Mouse (Mus musculus): ENCODE measurements around the gene Gba2.
A peak's percentile ranks its signal among the peaks of the same experiment; 100 is the strongest.

Gba2 gene

DNA sequence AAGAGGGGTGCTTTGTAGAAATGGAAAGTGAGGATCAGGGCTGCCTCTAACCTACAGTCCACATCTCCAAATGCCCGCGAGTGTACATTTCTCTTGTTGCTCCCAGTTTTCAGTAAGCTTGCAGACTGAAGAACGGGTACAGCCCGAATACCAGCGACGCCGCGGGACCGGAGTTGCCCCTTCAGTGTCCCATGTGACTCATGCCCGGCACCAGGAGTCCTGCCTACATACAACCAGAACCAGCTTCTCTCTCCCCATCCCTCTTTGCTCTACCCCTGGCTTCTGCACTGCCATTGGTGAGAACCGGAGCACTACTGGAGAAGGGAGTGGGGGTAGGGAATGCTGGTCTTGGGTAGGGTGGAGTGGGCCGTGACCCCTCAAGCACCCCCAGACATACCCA is 2.7 kb upstream of the Gba2 start:
- DNase-seq (ENCODE audit: low spot score in 2 of 2): no peak

DNA sequence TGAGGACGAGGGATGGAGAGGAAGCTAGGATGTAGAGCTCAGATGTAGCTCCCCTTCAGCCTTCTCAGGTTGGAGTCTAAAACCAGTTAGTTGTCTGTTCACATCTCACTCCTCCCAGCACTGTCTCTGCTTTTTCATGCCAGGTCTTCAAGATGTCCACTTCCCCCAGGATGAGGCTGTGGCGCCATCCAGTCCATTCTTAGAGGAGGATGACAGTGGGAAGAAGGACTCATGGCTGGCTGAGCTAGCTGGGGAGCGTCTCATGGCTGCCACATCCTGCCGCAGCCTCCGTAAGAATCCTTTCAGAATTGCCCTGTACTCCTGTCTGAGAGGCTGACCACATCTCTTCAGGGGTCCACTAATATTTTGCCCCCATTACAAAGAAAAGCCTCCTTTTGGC is 2.0 kb upstream of the Gba2 start:
- DNase-seq (ENCODE audit: low spot score in 2 of 2): no peak

DNA sequence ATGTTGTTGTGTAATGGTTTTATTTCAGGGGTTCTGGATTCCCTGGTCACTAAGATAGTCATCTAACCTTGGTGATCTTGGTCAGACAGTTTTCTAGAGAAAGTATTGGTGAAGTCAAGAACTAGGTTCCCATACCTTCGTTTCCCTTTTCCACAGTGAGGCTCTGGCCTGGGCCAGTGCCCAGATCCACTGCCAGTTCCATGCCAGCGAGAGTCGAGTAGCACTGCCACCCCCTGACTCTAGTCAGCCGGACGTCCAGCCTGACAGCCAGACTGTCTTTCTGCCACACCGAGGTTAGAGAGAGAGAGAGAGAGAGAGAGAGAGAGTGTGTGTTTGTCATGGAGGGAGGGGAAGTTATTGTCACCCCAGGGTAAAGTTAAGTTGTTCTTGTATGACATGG is 1.1 kb upstream of the Gba2 start:
- no peak for DNase-seq (ENCODE audit: low spot score in 2 of 2)

DNA sequence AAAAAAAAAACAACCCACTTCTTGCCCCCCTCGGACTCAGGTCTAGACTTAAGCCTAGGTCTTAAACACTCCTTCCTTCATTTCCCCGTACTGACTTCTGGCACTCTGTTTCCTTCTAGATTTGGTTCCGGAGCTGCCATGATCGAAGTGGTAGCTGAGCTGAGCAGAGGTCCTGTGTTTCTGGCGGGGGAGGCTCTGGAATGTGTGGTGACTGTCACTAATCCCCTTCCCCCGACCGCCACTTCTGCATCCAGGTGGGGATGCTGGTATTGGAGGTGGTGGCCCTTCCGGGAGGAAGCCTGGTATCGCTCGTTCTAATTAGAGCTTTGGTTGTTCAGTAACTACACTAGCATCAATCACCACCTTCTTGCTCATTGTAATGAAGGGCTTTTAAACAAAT is 583 bp upstream of the Gba2 start:
- DNase-seq (ENCODE audit: low spot score in 2 of 2): no peak

DNA sequence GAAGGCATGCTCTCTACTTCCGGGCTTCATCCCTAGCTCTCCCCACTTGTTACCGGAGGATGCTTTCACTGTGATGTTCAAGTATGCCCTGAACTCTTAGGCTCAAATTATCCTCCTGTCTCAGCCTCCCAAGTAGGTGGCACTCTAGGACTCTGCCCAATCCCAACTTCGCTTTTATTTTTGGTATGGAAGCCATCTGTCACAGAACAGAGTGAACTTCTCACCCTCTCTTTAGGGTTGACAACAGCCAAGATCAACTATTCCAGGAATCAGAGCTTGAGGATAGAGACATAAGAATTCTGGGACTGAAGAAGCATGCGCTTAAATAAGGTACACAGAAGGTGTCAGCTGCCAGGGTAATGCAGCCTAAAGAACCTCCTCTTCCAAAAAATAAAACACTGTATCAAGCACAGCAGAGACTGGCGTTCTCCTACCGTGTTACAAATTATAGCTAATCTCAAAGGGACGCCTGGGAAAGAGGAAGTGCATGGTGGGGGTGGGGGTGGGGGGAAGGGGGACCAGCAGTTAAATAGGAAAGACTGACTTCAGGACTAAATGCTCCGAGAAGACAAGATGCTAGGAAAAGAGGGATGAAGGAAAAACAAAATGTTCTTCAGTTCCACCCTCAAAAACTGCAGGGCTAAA is 1.3 kb downstream of the Gba2 start:
- DNase-seq (ENCODE audit: low spot score in 2 of 2): no peak

DNA sequence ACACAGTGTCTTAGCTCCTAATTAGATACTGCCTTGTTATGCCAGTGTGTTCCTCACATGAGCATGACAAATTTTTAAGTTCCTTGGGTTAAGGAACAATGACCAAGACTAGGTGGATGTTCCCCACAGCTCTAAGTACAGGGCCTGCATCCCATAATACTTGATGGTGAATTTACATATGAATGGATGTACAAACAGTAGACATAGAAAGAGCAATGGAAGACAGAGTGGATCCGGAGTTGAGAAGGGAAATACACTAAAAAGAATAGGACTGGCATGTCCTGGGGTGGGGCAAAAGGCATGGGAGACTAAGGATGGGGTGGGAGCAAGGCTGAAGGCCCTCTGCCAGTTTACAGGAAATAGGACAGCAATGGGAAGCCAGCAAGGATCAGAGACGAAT is 3.3 kb downstream of the Gba2 start:
- no peak for DNase-seq (ENCODE audit: low spot score in 2 of 2)

DNA sequence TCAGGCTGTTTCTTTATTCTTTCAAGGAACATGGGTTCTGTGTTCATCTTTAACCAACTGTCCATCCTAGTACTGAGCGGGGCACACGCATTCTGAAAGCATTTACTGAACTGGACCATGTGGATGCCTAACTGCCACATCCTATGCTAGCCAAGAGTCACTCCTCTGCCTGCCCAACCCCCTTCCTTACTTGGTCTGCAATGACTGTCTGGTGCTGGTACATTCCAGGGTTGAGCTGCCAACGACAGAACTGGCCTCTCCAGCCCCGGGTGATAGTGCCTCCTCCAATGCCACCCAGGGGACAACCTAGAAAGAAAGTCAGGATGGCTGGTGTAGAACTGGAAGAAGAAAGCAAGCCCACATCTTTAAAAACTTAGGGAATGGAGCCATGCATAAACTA is 5.1 kb downstream of the Gba2 start:
- no peak for DNase-seq (ENCODE audit: low spot score in 2 of 2)

DNA sequence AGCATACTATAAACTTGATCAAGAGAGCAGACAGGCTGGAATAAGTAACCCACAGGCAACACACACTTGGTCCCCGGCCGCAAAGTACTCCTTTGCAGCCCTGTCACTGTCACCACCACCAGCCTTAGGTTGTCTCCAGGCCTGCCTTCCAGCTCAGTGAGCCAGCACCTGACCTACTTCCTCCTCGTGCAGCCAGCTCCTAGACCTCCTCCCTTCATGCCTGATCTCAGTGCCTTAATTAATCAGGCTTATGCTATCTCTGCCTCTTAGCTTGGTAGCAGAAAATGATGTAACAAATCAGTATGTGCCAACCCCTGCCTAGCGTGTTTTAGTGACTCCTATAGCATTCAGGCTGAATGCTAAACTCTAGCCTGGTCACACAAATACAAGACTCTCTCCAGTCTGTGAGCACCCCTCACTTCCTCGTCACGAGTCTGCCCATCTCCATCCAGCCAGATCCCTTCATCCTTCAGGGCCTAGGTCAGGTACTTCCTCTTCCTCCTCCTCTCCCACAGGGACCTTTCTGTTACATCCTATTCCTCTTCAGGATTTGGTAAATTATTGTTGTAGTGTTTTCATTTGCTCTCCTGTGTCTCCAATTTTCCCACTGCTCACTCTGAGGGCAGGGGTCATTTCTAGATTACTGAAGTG is 7.2 kb downstream of the Gba2 start:
- no peak for DNase-seq (ENCODE audit: low spot score in 2 of 2)

DNA sequence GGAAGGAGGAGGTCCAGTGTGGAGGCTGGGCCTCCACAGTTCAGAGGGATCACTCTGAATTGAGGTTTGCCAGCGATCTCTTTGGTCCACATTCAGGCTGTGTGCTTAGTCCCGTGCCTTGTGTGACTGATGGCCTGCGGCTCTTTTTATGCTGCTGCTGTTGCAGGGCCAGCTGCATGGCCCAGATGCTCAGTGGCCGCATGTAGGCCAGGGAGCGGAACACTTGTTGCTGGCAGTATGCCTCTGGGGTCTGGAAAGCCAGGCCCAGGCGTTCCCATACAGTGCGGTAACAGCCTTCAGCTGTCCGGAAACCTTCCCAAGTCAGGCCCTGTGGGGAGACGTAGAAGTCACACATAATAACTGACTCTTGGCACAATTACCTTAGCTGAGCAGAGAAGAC is 11.5 kb downstream of the Gba2 start:
- DNase-seq (ENCODE audit: low spot score in 2 of 2): no peak

DNA sequence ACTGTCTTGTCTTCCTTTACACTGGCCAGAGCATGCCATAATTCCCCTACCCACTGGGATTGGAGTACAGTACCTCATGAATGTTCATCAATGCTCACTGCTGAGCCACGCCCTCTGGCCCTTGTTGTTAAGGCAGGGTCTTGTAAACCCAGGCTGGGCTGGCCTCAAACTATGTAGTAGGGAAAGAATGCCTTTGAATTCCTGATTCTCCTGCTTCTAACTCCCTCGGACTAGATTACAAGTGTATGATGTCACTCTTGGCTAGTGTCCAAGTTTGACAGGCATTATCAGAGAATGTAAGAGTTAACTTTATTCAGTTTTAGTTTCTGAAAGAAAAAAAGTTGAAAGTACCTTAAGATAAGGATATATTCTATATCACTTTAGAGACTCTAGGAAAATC is 14.4 kb downstream of the Gba2 start:
- no peak for DNase-seq (ENCODE audit: low spot score in 2 of 2)

DNA sequence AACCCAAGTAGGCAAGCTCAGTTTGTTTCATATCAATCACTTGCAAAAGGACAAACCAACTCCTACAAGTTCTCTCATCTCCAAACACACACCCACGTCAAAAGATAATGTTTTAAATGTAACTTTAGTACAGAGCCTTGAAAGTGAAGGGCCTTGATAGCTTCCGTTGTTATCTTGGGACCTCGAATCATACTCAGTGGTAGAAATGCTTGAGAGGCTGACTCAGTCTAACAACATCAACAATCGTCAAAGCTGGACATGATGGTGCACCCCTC is 15.1 kb downstream of the Gba2 start:
- DNase-seq (ENCODE audit: low spot score in 2 of 2): no peak

DNA sequence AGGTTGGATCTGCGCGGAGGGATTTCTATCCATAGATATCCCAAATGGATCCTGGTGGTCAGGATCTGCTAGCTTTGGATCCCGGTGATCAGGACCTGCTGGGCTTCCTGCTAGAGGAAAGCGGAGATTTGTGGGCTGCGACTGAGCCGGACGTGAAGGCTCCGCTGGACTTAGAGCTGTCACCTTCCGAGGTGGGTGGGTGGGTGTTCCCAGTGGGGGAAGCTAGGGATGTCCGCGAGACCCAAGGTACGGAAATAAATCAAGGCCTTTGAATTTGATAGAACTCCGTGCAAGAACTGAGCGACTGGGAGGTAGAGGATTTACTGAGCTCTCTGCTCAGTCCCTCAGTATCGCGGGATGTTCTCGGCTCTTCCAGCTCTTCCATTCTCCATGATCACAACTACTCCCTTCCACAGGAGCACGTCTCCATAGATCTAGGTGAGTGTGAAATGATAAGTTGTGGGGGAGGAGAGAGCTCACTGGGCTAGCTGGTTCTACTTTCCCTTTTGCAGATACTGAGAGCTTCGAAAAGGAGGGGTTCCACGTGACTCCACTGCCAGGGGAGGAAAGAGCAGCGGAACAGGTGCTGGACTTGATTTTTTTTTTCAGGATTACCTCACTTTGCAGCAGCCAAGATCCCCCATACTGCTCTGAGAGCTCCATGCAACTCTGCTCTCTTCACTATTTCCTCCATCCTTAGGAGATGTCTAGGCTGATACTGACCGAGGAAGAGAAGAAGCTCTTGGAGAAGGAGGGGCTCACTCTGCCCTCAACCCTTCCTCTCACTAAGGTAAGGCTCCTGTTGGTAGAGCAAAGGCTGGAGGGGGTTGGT is 15.7 kb downstream of the Gba2 start:
- no peak for DNase-seq (ENCODE audit: low spot score in 2 of 2)

DNA sequence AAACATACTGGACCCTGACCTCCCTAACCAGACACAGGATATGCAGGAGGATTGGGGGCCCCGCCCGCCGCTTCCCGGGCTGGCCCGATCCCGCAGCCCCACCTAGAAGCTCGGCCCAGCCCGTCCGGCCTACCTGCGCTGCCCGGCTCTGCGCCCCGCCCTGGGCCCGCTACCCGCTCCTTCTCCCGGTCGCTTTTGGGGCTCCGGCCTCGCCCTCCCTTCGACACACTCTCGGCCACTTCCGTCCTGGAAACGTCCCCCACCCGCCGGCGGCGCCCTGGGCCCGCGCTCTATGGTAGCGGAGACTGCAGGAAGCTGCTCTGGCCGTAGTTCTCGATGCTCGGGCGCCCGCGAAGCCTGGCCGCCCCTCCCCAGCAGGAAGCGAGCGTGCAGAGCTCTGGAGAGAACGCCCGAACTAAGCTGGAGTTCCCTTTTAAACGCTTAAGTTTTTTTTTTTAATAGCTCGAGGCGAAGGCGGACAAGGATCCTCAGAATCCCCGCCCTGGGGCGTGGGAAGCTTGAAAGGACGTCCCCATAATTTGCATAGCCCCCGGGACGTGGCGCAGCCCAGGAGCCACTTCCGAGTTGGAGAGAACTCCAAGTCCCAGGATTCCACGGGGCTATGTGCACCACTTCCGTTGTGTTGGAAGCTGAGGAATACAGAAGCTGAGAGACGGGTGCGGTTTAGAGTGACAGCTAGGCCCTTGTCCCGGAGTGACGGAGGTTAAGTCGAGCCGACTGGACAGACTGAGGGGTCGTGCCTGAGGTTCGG is 16.5 kb downstream of the Gba2 start, which contains the start of the genes Creb3 and Tln1:
Gene Creb3 (plus strand): TSS at position 336 of the 772 bp plus-strand sequence.
Gene Tln1 (minus strand): TSS at position 695 of the 772 bp plus-strand sequence.
- DNase-seq (ENCODE audit: low spot score in 2 of 2): peak; percentile 89 to 90

DNA sequence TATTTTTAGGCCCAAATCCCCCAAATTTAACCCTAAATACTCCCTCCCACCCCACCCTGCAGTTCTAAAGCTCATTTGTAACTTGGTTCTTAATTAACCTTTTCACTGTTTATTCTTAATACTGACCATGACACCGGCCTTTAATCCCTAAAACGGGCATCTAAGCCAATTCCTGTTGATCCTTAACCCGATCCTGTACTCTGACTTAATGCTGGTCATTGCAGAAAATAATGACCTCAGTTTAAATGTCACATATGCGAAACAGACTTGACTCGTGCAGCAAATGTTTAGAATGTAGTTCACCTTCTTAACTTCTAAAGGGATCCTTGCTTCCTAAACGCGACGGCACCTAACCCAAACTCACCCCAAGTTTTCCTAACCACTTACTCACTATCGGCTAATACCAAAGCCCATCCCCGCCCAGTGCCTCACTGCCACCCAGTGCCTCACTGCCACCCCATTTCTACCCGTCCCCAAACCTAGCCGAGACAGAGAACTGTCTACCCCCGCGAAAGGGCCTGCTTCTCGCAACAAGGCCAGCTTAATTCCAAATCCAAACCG is 17.2 kb downstream of the Gba2 start:
- DNase-seq (ENCODE audit: low spot score in 2 of 2): no peak

DNA sequence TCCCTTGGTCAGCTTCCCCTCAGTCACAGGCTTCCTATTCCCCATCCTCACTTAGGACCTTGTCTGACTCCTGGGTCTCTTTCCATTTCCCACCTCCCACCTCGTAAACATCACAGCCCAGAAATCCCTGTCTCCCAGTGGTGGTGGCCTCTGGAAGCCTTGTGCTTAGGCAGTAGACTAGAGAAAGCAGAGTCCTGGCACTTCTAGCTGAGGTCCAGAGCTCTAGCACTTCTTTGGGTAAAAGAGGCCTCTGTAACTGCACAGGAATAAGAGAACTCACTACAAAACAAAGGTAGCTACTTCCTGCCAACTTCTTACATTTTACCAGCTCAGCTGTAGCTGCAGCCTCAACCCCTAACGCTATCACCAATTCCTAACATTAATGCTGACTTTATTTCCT is 17.7 kb downstream of the Gba2 start:
- peak in 1 of 2 experiments; percentile 22 for DNase-seq (ENCODE audit: low spot score in 2 of 2)

DNA sequence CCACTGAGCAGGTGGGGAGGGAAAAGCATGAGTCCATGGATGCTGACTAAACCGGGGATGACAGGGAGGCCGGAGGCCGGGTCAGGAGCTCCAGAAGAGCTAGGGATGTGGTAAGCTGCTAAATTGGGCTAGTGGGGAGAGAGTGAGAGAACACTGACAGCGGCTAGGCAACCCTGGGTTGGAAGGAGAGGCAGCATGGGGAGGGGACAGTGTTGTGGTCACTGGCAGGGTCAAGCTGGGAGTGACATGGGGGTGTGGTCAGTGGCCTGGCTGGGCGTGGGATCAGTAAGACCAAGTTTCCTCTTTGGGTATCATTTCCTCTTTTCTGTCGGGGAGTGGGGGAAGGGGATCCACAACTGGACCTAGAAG is 18.4 kb downstream of the Gba2 start:
- no peak for DNase-seq (ENCODE audit: low spot score in 2 of 2)

DNA sequence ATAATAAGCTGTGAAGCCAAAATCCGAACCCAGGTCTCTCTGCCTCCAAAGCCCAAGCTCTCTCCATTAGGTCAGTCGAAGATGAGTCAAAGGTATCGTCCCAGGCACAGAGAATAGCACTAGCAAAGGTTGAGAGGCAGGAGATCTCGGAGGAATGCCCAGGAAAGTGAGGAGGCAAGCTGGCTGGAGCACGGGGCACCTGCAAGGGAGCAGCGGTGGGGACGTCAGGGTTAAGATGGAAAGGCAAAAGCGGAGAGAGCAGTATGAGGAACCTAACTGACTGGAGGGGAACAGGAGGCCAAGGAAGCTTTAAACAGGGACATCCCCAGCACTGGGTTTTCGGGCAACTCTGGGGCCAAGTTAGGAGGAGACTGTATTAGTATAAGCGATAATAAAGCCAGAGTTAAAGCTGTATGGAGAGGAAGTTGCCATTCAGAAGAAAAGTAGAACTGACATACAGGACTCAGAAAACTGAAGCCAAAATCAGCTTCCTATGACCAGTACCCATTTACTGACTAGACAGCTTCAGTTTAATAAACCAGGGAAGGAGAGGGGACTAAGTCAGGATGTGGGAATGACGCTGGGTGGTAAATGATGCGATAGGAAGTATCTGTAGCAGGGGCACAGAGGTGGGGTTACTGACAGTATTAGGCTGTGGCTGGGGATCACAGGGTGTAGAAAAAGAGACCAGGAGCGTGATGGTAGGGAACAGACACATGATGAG is 19.0 kb downstream of the Gba2 start:
- DNase-seq (ENCODE audit: low spot score in 2 of 2): no peak

DNA sequence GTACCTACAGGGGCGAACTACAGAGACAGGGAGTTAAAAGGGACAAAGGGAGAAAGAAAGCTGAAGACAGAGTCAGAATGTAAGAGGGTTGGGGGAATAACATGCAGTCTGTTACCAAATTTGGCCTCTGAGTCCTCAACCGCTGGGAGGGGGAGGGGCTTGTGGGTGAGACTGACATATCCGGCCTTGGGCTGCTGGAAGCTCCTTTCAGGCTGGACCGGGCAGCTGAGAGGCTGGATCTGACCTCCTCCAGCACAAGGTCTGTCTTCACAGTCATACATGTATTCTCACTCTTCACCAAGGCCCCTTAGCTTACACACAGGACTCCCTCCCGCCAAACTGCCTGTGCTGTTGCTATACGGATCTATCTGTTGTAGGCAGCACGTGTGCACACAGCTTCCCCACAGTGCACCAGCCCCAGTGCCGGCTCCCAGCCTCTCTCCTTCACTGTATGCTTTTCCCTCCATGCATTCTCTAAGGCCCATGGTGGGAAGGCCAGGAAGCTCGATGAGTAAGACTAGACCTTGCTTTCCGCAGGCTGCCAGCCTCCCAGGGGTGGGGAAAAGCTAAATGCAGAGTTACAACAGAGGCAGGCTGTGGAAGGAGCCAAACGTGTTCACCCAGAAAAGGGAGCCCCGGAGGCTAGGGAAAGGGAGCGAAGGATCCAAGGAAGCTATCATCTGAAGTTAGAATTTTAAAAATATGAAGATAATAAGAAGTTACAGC is 19.9 kb downstream of the Gba2 start:
- DNase-seq (ENCODE audit: low spot score in 2 of 2): peak; percentile 47 to 54

DNA sequence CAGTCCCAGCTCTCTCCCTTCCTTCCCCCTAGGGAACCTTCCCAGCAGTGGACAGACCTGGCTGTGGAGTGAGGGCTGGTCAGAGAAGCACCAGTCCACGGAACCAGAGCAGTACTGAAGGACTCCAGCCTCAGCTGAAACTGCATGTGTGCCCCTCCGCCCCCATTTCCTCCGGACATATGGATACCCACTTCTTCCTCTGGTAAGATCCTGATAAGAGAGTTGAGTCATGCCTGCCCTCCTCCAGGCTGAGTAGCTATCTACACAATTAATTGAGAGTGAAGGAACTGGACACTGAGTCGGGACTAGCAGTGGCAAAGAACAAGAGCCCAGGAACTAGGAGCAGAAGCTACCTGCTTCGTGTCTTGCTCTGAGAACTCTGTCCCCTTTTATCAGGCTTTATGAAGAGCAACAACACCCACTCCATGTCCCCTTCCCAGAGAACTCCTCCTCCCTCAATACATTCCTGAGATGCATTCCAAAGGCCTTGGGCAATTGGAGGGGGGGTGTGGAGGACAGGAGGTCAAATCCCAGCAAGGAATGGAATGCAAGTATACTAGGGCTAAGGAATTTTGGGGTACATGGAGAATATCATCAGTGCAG is 20.5 kb downstream of the Gba2 start:
- DNase-seq (ENCODE audit: low spot score in 2 of 2): no peak

DNA sequence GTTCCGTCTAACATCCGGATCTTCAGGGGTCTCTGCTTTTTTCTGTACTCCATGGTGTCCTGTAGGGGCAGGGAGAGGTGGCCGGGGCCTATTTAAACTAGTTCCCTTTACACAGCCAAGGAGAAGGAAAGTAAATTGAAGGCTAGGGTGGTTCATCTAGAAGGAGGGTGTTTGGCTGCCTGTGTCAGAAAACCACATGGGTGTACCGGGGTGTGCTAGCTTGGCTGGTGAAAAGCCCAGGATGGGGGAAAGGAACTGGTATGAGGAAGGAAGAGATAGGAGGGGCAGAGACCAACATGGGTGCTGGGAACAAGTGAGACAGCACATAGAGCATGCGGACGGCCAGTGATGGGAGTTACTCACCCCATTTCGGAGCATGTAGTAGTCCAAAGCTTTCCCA is 22.7 kb downstream of the Gba2 start:
- DNase-seq (ENCODE audit: low spot score in 2 of 2): no peak

All from thymus, postnatal 10 days (tissue).